Mouse (Mus musculus) bone marrow, adult 2 months (tissue): ENCODE data around the gene Armc2. TPM values are rescaled to one million over a fixed set of nuclear protein-coding genes. Genes with fewer than 3 reads are reported as not detected.

ENCODE experiments used
- H3K27ac ChIP-seq: fragments of 200-500 bp; 2 replicates; pipeline ENCODE4 v1.5.1; 2012; ENCODE audit warnings: low read depth, mild to moderate bottlenecking, control low read depth, inconsistent platforms, low read length; ENCODE audit not compliant: control insufficient read depth, poor library complexity, insufficient read depth
- H3K4me1 ChIP-seq: fragments of 200-500 bp; 2 replicates; pipeline ENCODE4 v1.6.1; 2011; ENCODE audit warnings: low read length; ENCODE audit not compliant: control insufficient read depth, insufficient read depth
- H3K4me3 ChIP-seq: fragments of 200-500 bp; replicated peaks from 2 replicates; pipeline ENCODE3; 2011; ENCODE audit warnings: mild to moderate bottlenecking, low read depth, low read length, control low read depth; ENCODE audit not compliant: control insufficient read depth
- CTCF ChIP-seq: fragments of 200-500 bp; IDR thresholded peaks from 2 replicates; pipeline ENCODE4 v1.5.1; 2011; ENCODE audit warnings: low read length, control low read depth; ENCODE audit not compliant: control insufficient read depth, insufficient read depth
- POLR2A ChIP-seq: fragments of 200-500 bp; IDR thresholded peaks from 2 replicates; pipeline ENCODE4 v1.6.1; 2011; ENCODE audit warnings: low read depth, mild to moderate bottlenecking, control low read depth, low read length, borderline replicate concordance; ENCODE audit not compliant: control insufficient read depth
- WGBS: fragments of 180-500 bp; shearing (Covaris S2); methylation state at CpG from one replicate; pipeline ENCODE4 v1.1.7; 2018; 5-methylcytosine and 5-hydroxymethylcytosine counted together
- polyA plus RNA-seq: library from polyadenylated mRNA; stranded (reverse); fragments of >200 nt; gene quantifications from 2 replicates; pipeline ENCODE4 v1.2.4, GENCODE M21; 2011; ENCODE audit warnings: low replicate concordance; ENCODE audit not compliant: missing spikeins, insufficient read depth, insufficient read length

Gene Armc2
- polyA plus RNA-seq, 1 experiment, result 0.30 TPM

GRCm38 (mm10) chr10:42031021-42031420, 12.8 kb upstream of the Armc2 start:
- under 1% methylated on average over 16 of the region's 16 CpGs for WGBS
- peak; percentile 98 for TF ChIP-seq CTCF
- TF ChIP-seq POLR2A, result peak; percentile 31; the same call in 1 of the 2 replicates
- Histone ChIP-seq H3K27ac (no peak overlapping the region), H3K4me1 (no peaks in the 10 kb centered on the region; the same call in 1 of the 2 replicates), H3K4me3 (peak overlapping the region; percentile 8)

- Histone ChIP-seq H3K27ac (no peak overlapping the region), H3K4me1 (no peaks in the 10 kb centered on the region; the same call in 1 of the 2 replicates), H3K4me3 (no peak overlapping the region)
- TF ChIP-seq CTCF (no peak), POLR2A (no peak)
- 25% methylated on average over 5 of the region's 5 CpGs for WGBS
These were observed 11.3 kb upstream of the Armc2 start for GRCm38 (mm10) chr10:42029502-42029901.

- no peak for TF ChIP-seq CTCF
- TF ChIP-seq POLR2A, result no peak
- WGBS, result 88% methylated on average over 11 of the region's 11 CpGs
- H3K27ac ChIP-seq, result no peak overlapping the region
- no peaks in the 10 kb centered on the region; the same call in 1 of the 2 replicates for H3K4me1 ChIP-seq
- no peak overlapping the region for H3K4me3 ChIP-seq
These were observed 9.1 kb upstream of the Armc2 start for GRCm38 (mm10) chr10:42027337-42027736.

GRCm38 (mm10) chr10:42024406-42024805, 6.2 kb upstream of the Armc2 start:
- H3K4me1 ChIP-seq, result no peaks in the 10 kb centered on the region; the same call in 1 of the 2 replicates
- no peak overlapping the region for H3K27ac ChIP-seq
- WGBS, result 76% methylated on average over 6 of the region's 6 CpGs
- TF ChIP-seq CTCF, result no peak
- no peak overlapping the region for H3K4me3 ChIP-seq

DNA sequence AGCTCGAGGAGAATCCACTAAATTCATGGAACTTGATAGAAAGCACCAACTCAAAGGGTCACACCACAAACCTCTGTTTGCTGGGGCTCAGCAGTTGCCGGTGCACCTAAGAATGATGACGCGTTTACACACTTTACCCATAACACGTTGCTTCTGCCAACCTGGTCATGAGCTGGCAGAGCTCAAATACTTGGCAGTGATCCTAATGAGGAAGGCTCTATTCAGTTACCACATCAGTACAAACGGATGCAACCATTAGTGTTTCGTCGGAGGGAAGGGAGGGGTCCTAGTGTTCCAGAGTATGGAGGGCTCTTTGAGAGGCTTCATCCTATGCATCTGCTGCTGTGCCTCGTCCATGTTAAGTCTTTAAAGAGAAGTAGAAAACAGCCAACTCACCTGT, 3.3 kb upstream of the Armc2 start:
- TF ChIP-seq POLR2A (no peak), CTCF (no peak)
- Histone ChIP-seq H3K4me1 (no peaks in the 10 kb centered on the region; the same call in 1 of the 2 replicates), H3K27ac (no peak overlapping the region), H3K4me3 (no peak overlapping the region)
- WGBS, result 52% methylated on average over 9 of the region's 9 CpGs

DNA sequence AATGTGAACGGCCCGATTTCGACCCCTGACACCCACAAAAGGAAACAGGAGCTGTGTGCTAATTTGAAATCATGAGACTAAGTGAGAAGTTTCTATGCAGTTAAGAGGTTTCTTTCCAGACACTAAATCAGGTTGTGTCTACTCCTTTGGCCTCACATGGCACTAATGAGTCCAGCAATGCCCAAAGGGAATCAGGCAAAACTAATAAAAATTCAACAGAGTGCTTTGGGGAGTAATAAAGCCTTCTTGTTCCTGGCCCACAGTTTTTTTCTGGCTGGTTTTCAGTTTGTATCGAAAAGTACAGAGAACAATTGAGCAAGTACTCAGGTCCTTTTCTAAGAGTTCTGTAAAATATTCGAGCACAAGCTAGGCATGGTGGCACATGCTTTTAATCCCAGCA, 4.2 kb downstream of the Armc2 start:
- H3K27ac ChIP-seq, result no peak overlapping the region
- H3K4me1 ChIP-seq, result no peaks in the 10 kb centered on the region
- WGBS, result 84% methylated on average over 5 of the region's 5 CpGs
- TF ChIP-seq POLR2A (no peak), CTCF (no peak)
- H3K4me3 ChIP-seq, result no peak overlapping the region

- Histone ChIP-seq H3K4me1 (no peaks in the 10 kb centered on the region), H3K4me3 (no peak overlapping the region), H3K27ac (no peak overlapping the region)
- WGBS, result 80% methylated on average over 10 of the region's 10 CpGs
- TF ChIP-seq POLR2A (no peak), CTCF (no peak)
These were observed 7.3 kb downstream of the Armc2 start for GRCm38 (mm10) chr10:42010761-42011435.

DNA sequence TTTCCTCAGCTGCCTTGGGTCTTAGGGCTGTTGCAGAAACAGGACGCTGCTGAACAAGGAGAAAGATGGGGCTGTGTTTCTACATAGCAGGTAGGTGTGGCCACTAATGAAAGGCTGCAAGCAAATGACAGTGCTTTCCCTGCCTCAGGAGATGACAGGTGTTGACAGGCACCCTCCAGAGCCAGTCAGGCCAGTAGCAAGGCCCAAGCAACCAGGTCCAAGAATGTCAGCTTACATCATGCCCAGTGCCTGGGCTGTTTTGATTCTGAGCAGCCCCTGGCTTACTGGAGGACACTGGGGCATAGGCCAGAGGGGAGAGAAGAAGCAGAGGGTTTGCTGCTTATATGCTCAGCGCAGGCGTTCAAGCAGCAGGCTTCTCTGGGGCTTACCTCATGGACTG, 13.0 kb downstream of the Armc2 start:
- H3K27ac ChIP-seq, result no peak overlapping the region
- no peak for TF ChIP-seq POLR2A
- no peak for TF ChIP-seq CTCF
- no peaks in the 10 kb centered on the region; the same call in 1 of the 2 replicates for H3K4me1 ChIP-seq
- H3K4me3 ChIP-seq, result no peak overlapping the region
- 69% methylated on average over 3 of the region's 3 CpGs for WGBS

DNA sequence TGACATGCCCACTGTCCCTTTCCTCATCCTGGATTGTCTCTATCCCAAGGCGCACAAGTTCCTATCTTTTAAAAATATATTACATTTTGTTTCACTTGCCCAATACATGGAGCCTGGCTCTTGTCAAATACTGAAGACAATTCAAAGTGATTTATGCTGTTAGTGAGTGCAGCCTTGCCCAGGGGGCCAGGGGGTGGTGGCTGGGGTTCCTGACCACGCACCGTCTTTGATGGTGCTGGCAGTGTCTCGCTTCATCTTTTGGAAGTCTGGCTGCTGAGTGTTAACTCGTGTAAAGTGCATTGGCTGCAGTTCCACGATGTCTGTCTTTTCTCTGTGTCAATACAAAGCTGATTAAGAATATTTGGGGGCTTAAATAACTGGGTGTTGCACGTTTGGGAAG, 13.6 kb downstream of the Armc2 start:
- H3K4me3 ChIP-seq, result no peak overlapping the region
- no peak overlapping the region for H3K27ac ChIP-seq
- no peak for TF ChIP-seq POLR2A
- TF ChIP-seq CTCF, result no peak
- 69% methylated on average over 7 of the region's 7 CpGs for WGBS
- H3K4me1 ChIP-seq, result no peaks in the 10 kb centered on the region; the same call in 1 of the 2 replicates

DNA sequence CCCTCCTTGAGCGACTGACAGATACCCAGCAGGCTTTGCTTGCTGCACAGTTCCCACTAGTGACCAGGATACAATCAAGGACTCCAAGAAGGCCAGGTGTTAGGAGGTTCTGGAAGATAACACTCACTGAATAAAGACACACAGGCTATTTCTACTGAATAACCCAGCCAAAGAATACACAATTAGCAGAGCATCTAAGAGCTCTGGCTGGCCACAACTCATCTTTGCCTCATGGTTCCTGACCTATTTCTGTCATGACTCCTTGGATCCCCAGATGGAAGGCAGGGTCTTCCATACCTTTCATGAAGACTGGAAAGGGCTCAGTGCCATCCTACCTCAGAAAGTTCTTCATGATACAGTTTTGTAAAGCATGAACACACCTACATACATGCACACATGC, 14.2 kb downstream of the Armc2 start:
- Histone ChIP-seq H3K27ac (no peak overlapping the region), H3K4me3 (no peak overlapping the region), H3K4me1 (no peaks in the 10 kb centered on the region; the same call in 1 of the 2 replicates)
- 73% methylated on average over 1 of the region's 1 CpGs for WGBS
- TF ChIP-seq CTCF, result no peak
- no peak for TF ChIP-seq POLR2A
